Mouse (Mus musculus) olfactory bulb, adult 2 months (tissue): ENCODE data around the gene Exosc9.

Experiments used
- CTCF ChIP-seq: fragments of 200-500 bp; IDR thresholded peaks from 2 replicates; pipeline ENCODE4 v1.5.1; 2012; ENCODE audit warnings: low read depth, mild to moderate bottlenecking, low read length, moderate library complexity; ENCODE audit not compliant: insufficient read depth
- POLR2A ChIP-seq: fragments of 200-500 bp; IDR thresholded peaks from 2 replicates; pipeline ENCODE4 v1.6.1; 2012; ENCODE audit warnings: mild to moderate bottlenecking, low read depth, low read length, moderate library complexity; ENCODE audit not compliant: insufficient read depth

- TF ChIP-seq POLR2A: no peak
- no peak for TF ChIP-seq CTCF
These were observed 21.6 kb upstream of the Exosc9 start for GRCm38 (mm10) chr3:36530781-36531180.
